Mouse (Mus musculus): ENCODE measurements around the gene Bola1. TPM values are rescaled to one million over a fixed set of nuclear protein-coding genes. Genes with fewer than 3 reads are reported as not detected.
A peak's percentile ranks its signal among the peaks of the same experiment; 100 is the strongest.
"Not testable (repeated sequence)": the region's sequence is repeated elsewhere in the genome, so short reads cannot be mapped to it uniquely, and the experiment has no call there.

Gene Bola1
- polyA plus RNA-seq, 1 experiment from 2014 or later, result 5.3 TPM

- Histone ChIP-seq H3K27ac (no peak overlapping the region), H3K36me3 (ENCODE audit: inconsistent target) (no peaks in the 10 kb centered on the region), H3K4me3 (ENCODE audit: inconsistent target) (no peak overlapping the region), H3K79me2 (ENCODE audit: inconsistent target) (no peaks in the 10 kb centered on the region)
- WGBS (ENCODE audit: missing documents), result 92% methylated on average over 11 of the region's 11 CpGs
These were observed 23.7 kb downstream of the Bola1 start for GRCm38 (mm10) chr3:96195616-96196313.

GRCm38 (mm10) chr3:96194966-96195365, 24.5 kb downstream of the Bola1 start:
- Histone ChIP-seq H3K27ac (no peak overlapping the region), H3K36me3 (ENCODE audit: inconsistent target) (no peaks in the 10 kb centered on the region), H3K79me2 (ENCODE audit: inconsistent target) (no peaks in the 10 kb centered on the region), H3K4me3 (ENCODE audit: inconsistent target) (no peak overlapping the region)
- 36% methylated on average over 10 of the region's 10 CpGs for whole genome bisulfite sequencing (ENCODE audit: missing documents)

GRCm38 (mm10) chr3:96192977-96193376, 26.5 kb downstream of the Bola1 start:
- no peaks in the 10 kb centered on the region for H3K36me3 ChIP-seq (ENCODE audit: inconsistent target)
- H3K27ac ChIP-seq, result no peak overlapping the region
- no peaks in the 10 kb centered on the region for H3K79me2 ChIP-seq (ENCODE audit: inconsistent target)
- no peak overlapping the region for H3K4me3 ChIP-seq (ENCODE audit: inconsistent target)
- WGBS (ENCODE audit: missing documents), result 96% methylated on average over 11 of the region's 12 CpGs

GRCm38 (mm10) chr3:96182382-96182776, 37.1 kb downstream of the Bola1 start:
- 43% methylated on average over 4 of the region's 4 CpGs for WGBS (ENCODE audit: missing documents)
- no peak overlapping the region for H3K27ac ChIP-seq
- H3K4me3 ChIP-seq (ENCODE audit: inconsistent target), result no peak overlapping the region

GRCm38 (mm10) chr3:96181510-96182381, 37.8 kb downstream of the Bola1 start:
- Histone ChIP-seq H3K4me3 (ENCODE audit: inconsistent target) (no peak overlapping the region), H3K27ac (no peak overlapping the region), H3K36me3 (ENCODE audit: inconsistent target) (peaks cover 14% of the 10 kb centered on the region), H3K79me2 (ENCODE audit: inconsistent target) (no peaks in the 10 kb centered on the region)
- 88% methylated on average over 11 of the region's 12 CpGs for WGBS (ENCODE audit: missing documents)

More at GRCm38 (mm10) chr3:96182382-96182776, 37.1 kb downstream of the Bola1 start:
- Histone ChIP-seq H3K79me2 (ENCODE audit: inconsistent target) (no peaks in the 10 kb centered on the region), H3K36me3 (ENCODE audit: inconsistent target) (peaks cover 13% of the 10 kb centered on the region)

- H3K79me2 ChIP-seq (ENCODE audit: inconsistent target), result peaks cover 7% of the 10 kb centered on the region; the same call in 1 of the 2 replicates
- peaks cover 19% of the 10 kb centered on the region for H3K36me3 ChIP-seq (ENCODE audit: inconsistent target)
- no peak within 1 kb of the TSS; the same call in 1 of the 2 replicates for H3K4me3 ChIP-seq (ENCODE audit: inconsistent target)
- 6% methylated on average over 17 of the region's 23 CpGs for WGBS (ENCODE audit: missing documents)
- H3K27ac ChIP-seq, result no peak within 1 kb of the TSS
These were observed 38.6 kb downstream of the Bola1 start, which contains the start of gene Sv2a for GRCm38 (mm10) chr3:96180727-96181477. TSS of gene Sv2a (plus strand) at chr3:96181151.

GRCm38 (mm10) chr3:96179531-96179930, 40.0 kb downstream of the Bola1 start:
- no peak overlapping the region for H3K4me3 ChIP-seq (ENCODE audit: inconsistent target)
- H3K27ac ChIP-seq, result no peak overlapping the region
- peaks cover 22% of the 10 kb centered on the region for H3K36me3 ChIP-seq (ENCODE audit: inconsistent target)
- 97% methylated on average over 4 of the region's 4 CpGs for WGBS (ENCODE audit: missing documents)
- peaks cover 21% of the 10 kb centered on the region for H3K79me2 ChIP-seq (ENCODE audit: inconsistent target)

GRCm38 (mm10) chr3:96178902-96179301, 40.6 kb downstream of the Bola1 start:
- H3K36me3 ChIP-seq (ENCODE audit: inconsistent target), result peaks cover 22% of the 10 kb centered on the region
- peaks cover 27% of the 10 kb centered on the region for H3K79me2 ChIP-seq (ENCODE audit: inconsistent target)
- no peak overlapping the region for H3K27ac ChIP-seq
- 94% methylated on average over 2 of the region's 2 CpGs for WGBS (ENCODE audit: missing documents)
- no peak overlapping the region for H3K4me3 ChIP-seq (ENCODE audit: inconsistent target)

GRCm38 (mm10) chr3:96178427-96178826, 41.1 kb downstream of the Bola1 start:
- peaks cover 32% of the 10 kb centered on the region for H3K79me2 ChIP-seq (ENCODE audit: inconsistent target)
- peaks cover 22% of the 10 kb centered on the region for H3K36me3 ChIP-seq (ENCODE audit: inconsistent target)
- H3K4me3 ChIP-seq (ENCODE audit: inconsistent target), result no peak overlapping the region
- no peak overlapping the region for H3K27ac ChIP-seq
- 90% methylated on average over 4 of the region's 4 CpGs for WGBS (ENCODE audit: missing documents)

GRCm38 (mm10) chr3:96175251-96175650, 44.3 kb downstream of the Bola1 start:
- Histone ChIP-seq H3K36me3 (ENCODE audit: inconsistent target) (peaks cover 22% of the 10 kb centered on the region), H3K27ac (peak overlapping the region; percentile 68), H3K4me3 (ENCODE audit: inconsistent target) (no peak overlapping the region), H3K79me2 (ENCODE audit: inconsistent target) (peaks cover 52% of the 10 kb centered on the region)
- 97% methylated on average over 6 of the region's 6 CpGs for WGBS (ENCODE audit: missing documents)

GRCm38 (mm10) chr3:96174042-96174441, 45.5 kb downstream of the Bola1 start:
- peaks cover 22% of the 10 kb centered on the region for H3K36me3 ChIP-seq (ENCODE audit: inconsistent target)
- peak overlapping the region; percentile 68 for H3K27ac ChIP-seq
- not testable (repeated sequence) for H3K4me3 ChIP-seq (ENCODE audit: inconsistent target)
- peaks cover 52% of the 10 kb centered on the region for H3K79me2 ChIP-seq (ENCODE audit: inconsistent target)
- 91% methylated on average over 3 of the region's 4 CpGs for WGBS (ENCODE audit: missing documents)

- H3K4me3 ChIP-seq (ENCODE audit: inconsistent target), result peak overlapping the region; percentile 92
- H3K27ac ChIP-seq, result peak overlapping the region; percentile 95
- H3K79me2 ChIP-seq (ENCODE audit: inconsistent target), result peaks cover 52% of the 10 kb centered on the region
- peaks cover 18% of the 10 kb centered on the region for H3K36me3 ChIP-seq (ENCODE audit: inconsistent target)
- WGBS (ENCODE audit: missing documents), result 48% methylated on average over 5 of the region's 7 CpGs
These were observed 46.3 kb downstream of the Bola1 start for GRCm38 (mm10) chr3:96173185-96173584.

- peak within 1 kb of the TSS; percentile 95 for H3K27ac ChIP-seq
- peak within 1 kb of the TSS; percentile 92 for H3K4me3 ChIP-seq (ENCODE audit: inconsistent target)
- H3K79me2 ChIP-seq (ENCODE audit: inconsistent target), result peaks cover 52% of the 10 kb centered on the region
- peaks cover 11% of the 10 kb centered on the region; the same call in 1 of the 2 replicates for H3K36me3 ChIP-seq (ENCODE audit: inconsistent target)
- WGBS (ENCODE audit: missing documents), result 2% methylated on average over 58 of the region's 58 CpGs
These were observed 47.0 kb downstream of the Bola1 start, which contains the start of gene Sf3b4 for GRCm38 (mm10) chr3:96172197-96173178. TSS of gene Sf3b4 (plus strand) at chr3:96172332.
